Mouse (Mus musculus): ENCODE results near the gene Mthfd1l.

Mthfd1l gene

DNA sequence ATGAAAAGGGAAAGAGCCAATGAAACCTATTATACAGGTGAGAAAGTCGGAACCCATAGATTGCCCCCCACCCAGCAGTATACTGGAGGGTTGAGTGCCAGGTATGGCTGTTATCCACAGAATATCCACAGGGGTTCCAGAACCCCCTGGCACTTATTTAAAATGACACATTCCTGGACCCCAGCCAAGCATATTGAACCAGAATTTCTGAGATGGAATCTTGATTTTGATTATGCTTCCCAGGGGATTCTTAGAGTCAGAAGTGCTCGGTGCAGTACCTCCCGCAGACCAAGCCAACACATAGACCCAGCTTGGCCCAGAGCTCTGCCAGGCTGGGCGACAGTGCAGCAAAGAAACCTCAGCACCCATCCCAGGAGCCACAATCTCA, 3.7 kb downstream of the Mthfd1l start:
- no peak for DNase-seq (ENCODE audit: low read depth in 1 of 2, low spot score in 2 of 2)

DNA sequence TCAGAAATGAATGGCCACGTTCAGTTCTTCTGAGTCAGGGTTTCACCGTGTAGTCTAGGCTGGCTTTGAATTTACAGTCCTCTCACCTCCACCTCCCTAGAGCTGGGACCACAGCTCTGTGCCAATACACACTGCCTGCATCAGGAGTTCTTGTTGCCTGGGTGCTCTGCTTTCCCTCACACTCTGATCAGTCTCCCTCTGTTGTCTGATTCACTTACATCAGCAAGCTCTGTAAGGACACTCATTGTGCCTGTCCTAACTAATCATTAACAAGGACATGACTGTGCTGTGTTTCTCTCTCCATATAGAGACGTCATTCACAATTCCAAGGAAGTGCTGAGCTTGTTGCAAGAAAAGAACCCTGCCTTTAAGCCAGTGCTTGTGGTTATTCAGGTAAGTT, 5.4 kb downstream of the Mthfd1l start:
- DNase-seq (ENCODE audit: low read depth in 1 of 2, low spot score in 2 of 2): no peak

DNA sequence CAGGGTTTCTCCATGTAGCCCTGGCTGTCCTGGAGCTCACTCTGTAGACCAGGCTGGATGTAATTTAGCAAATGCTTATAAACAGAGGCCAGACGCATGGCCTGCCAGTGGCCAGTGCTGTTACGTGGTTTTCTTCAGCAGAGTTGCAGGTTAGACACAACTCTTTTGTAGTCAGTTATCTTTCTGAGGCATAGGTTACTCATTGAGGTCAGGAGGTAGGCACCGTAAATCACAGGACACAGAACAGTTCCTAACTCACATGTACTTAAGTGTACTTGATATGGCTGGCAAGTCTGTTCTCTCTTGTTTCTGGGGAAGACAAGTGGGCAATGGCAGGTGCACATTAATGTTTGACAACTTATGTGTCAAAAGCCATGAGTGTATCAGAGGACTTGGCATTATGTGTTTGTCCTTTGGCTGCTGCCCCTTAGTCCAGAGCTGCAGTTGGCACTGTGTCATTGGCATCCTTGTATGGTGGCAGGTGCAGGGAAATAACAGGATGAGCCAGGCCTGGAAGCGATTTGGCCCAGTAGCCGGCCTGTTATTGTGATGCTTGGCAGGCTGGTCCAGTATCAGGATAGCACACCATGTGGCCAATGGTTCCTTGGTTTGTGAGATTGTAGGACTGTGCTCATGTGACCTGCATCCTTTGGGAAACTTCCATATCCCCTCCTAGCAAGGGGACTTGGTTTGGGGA, 6.0 kb downstream of the Mthfd1l start:
- DNase-seq (ENCODE audit: low read depth in 1 of 2, low spot score in 2 of 2): no peak

DNA sequence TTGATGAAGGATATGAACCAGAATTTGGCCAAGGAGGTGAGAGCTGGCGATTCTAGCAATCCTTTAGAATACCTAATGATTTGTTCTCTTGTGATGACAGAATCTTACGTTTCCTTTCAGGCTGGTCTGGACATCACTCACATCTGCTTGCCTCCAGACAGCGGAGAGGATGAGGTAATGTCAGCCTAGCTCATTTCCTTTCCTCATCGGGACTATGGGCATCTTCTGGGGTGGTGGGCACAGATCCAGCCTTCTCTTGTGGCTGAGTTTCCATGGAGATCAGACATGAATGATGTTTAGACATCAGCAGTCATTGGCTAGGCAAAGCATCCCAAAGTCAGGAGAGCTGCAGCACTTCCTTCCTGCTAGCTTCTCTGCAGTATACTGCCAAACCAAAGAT, 7.3 kb downstream of the Mthfd1l start:
- no peak for DNase-seq (ENCODE audit: low read depth in 1 of 2, low spot score in 2 of 2)

DNA sequence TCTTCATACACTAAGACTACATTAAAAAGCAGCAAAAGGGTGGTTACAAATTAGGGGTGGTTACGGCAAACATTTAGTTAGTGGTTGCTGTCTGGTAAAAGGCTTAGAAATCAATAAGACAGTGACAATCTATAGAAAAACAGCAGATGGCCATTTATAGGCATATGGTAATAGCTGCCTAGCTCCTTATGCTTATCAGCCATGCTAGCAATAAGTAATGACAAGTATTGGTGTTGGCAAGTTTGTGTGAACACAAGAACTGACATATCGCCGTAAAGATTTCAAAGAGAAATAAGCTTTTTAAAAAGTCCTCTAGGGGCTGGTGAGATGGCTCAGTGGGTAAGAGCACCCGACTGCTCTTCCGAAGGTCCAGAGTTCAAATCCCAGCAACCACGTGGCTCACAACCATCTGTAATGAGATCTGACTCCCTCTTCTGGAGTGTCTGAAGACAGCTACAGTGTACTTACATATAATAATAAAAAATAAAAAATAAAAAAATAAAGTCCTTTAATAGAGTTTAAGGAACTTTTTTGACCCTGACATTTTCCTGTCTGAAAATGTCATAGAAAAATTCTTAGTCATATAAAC, 17.5 kb downstream of the Mthfd1l start:
- no peak for DNase-seq (ENCODE audit: low read depth in 1 of 2, low spot score in 2 of 2)

DNA sequence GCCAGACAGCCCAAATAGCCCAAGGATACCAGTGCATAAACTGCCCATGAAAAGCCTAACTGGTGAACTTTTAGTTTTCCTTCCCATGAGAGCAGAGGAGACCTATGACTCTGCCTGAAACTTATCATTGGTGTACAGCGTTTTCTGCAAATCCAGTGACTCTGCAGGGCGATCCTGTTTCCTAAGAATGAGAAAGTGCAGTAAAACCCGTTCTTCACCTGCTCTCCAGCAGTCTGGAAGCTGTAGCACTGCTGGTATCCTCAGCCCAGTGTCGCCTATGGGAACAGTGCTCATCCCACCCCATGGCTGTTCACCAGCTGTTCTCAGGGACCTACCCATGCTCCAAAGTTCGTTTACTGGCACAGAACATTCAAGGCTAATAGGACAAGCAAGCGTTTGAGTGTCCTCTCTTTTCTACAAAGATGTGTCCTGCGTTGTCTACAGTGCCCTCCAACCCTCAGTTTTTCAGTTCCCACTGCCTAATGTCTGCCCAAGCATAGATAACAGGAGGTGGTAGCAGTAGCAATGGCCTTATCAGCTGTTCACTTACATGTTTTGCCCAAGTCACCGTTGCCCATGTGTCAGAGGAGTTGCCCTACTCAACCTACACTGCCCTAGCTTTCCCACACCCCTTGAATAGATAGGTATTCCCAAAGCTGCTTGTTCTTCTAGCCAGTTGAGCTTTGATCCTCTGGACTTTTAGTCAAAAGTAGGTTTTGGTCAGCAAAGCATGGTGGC, 20.6 kb downstream of the Mthfd1l start:
- DNase-seq (ENCODE audit: low read depth in 1 of 2, low spot score in 2 of 2): no peak

DNA sequence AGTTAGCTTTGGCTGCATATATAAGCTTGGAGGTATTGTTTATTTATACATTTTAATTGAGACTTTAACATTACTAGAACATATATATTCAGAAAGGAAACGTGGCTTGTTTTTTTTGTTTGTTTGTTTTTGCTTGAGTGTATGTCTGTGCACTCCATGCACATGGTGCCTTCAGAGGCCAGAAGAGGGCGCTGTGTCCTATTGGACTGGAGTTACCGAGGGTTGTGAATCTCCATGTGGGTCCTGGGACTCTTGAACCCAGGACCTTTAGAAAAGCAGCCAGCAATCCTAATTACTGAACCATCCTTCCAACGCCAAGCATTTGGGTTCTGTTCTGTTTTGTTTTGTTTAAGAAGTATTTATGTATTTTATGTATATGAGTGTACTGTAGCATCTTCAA, 22.4 kb downstream of the Mthfd1l start:
- no peak for DNase-seq (ENCODE audit: low read depth in 1 of 2, low spot score in 2 of 2)

DNA sequence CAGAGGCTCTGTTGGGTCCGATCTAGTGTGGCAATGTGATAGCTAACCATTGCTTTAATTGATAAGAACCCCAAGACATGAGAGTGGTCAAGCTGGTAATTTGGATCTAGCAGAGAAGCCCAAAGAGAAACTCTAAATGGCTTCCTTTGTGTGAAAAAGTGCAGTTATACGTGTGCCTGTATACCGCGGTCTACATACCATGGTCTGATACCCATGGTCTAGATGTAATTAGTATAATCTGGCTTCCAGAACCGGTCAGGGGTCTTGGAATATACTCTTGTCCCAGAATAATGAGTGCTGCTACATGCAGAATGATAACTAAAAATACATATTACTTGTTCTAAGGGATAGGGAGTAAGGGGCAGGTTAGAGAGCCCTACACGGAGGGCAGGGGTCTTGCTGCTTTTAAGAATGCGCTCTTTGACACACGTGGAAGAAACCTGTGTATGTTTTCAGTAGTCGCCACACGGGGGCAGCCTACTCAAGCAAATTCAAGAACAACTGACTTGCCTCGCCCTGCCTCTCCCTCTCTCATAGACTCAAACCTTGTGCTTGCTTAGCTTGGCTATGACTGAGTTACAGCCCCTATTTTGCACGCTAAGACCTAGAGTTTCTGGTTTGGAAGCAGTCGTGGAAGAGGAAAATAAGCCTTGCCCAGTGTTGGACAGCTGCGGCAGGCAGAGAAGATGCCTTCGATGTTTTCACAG, 23.4 kb downstream of the Mthfd1l start:
- DNase-seq (ENCODE audit: low read depth in 1 of 2, low spot score in 2 of 2): no peak

DNA sequence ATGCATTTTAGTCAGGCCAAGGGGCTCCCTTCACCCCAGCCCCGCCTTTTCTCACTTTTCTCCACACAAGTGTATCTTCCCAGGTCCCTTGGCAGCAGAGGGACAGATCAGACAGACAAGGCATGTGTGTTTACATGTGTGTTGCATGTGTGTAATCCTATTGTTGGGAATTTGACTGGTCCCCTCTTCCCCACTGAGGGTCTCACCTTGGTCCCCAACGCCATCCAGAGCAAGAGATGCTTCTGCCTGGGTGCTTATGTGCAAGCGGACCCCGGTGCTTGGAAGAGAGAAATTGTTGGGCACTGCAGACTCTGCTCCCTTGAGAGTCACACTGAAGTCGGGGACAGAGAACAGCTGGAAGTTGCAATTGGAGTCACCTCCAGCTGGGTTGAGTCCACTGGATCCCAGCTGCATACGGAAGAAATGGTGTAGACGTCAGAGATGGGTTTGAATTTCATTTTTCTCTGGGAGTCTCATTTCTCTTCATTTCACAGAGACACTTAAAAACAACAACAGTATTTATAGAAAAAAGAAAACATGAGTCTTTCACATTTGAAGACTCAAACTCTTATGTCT, 25.0 kb downstream of the Mthfd1l start:
- no peak for DNase-seq (ENCODE audit: low read depth in 1 of 2, low spot score in 2 of 2)

DNA sequence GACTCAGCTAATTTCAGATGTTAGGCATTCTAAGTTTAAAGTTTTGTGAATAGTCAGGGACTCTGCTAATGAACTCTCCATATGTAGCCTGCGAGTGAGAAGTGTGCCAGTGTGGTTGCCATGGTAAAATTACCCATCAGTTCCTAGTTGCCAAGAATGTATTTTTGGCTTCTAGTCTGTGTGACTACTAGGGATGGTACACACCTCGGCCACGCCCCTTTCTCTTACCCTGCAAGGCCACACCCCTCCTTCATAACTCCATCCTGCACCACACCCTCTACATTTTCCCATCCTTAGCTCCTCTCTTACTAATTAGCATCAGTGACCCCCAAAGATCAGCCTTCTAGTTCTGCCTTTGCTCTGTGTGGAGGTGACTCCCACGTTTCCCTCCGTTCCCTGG, 29.8 kb downstream of the Mthfd1l start:
- DNase-seq (ENCODE audit: low read depth in 1 of 2, low spot score in 2 of 2): no peak

DNA sequence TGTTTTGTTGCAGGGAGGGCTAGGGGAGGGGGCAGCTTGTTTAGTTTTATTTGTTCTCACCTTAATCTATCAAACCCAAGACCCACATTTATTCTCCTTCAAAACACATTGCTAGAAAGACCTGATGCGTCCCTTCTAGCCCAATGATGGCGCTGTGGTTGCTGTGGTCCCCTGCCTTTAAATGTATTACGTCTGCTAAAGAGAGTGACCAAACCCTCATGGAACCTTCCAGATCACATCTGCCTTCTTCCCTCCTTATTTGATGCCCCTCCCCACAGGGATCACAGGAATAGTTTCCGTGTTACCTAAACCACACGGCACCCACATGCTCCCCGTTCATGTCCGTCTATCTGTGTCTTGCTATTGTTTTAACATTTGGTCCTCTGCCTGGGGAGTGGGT, 32.3 kb downstream of the Mthfd1l start:
- DNase-seq (ENCODE audit: low read depth in 1 of 2, low spot score in 2 of 2): no peak

DNA sequence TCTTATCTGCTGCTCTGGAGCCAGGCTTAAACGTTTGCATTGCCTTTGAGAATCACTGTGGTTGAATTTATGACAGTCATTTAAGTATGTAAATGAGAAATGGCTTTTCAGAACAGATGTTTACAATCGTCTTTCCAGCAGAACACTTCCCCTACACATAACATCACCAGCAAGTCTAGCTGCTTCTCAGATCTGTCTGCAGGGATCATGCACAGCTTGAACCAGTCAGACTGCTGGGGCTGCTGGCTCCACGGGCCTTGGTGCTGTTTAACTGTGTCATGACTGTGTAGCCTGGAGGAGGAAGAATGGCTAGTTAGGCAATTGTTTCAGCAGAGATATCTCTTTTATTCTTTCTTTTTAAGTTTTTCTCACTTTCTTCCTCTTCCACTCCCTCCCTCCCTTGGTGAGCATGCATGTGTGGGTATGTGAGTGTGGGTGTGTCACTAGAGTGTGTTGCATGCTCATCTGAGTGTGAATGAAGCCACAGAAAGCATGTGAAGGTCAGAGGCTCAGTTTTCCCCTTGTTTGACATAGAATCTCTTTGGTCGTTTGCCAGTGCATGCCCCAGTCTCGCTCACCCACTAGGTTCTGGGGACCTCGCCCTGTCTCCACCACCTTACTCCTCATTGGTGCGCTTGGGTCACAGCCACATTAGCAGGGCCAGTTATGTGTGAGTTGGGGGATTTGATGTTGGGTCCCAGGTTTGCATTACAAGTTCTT, 33.5 kb downstream of the Mthfd1l start:
- DNase-seq (ENCODE audit: low read depth in 1 of 2, low spot score in 2 of 2): no peak

DNA sequence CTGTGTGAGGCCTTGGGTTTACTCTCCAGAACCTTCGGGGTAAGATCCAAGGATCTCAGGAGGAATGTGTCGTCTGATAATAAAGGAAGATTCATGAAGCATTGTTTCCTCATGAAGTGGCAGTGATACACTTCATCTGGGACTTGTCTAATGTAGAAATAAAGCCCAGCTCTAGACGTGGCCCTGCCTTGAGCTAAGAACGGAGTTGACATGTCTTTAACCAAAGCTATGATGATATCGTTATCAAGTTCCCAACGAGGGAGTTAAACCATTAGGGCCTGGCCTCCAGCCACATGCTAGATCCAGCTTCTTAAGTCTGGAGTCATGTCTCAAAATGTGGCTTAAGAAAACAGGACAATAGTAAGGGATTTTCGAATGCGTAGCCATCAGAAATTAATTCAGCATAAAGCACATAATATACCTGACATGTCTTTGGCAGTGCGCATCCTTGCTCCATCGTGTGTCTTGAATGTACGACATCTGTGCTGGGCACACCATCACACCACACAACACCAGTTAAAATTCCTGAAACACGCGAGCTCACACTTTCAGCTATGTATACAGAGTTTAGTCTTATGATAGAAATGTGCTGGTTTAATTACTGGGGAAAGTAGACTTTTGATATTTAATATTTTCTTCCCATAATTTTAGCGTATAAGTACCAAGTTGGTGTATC, 49.8 kb downstream of the Mthfd1l start:
- no peak for DNase-seq (ENCODE audit: low read depth in 1 of 2, low spot score in 2 of 2)

DNA sequence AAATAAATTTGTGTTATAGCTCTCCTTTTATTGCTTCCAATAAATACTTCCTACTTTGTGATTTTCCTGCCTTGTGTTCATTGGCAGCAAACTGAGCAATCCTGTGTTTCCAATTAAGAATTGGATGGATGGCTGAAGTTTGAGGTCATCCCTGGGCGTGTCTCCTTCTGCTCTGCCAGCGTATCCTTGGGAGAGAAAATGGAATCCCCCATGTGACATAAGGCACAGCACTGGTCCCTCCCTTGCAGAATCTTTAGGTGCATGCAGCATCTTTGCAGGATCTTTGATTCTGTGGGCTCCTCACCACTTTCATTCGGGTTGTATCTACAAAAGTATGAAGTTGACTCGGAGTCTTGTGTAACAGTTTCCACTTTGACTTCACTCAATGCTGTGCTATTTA, 53.7 kb downstream of the Mthfd1l start:
- no peak for DNase-seq (ENCODE audit: low read depth in 1 of 2, low spot score in 2 of 2)

DNA sequence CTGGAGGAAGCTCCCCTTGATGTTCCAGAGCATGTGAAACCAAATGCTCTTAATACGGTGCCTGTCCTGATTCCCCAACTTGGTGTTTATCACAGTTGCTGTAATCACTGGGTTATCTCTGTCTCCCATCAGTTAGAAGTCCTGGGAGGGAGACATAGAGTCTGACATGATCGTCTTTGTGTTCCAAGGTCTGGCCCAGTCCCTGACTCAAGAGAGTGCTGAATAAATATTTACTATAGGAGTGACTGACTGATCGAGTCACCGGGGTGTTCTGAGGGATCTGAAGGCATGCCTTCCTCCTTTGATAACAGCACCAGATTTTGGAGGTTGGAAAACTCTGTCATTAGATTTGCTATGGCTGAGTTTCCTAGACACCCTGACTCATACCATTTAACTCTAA, 54.5 kb downstream of the Mthfd1l start:
- DNase-seq (ENCODE audit: low read depth in 1 of 2, low spot score in 2 of 2): no peak

DNA sequence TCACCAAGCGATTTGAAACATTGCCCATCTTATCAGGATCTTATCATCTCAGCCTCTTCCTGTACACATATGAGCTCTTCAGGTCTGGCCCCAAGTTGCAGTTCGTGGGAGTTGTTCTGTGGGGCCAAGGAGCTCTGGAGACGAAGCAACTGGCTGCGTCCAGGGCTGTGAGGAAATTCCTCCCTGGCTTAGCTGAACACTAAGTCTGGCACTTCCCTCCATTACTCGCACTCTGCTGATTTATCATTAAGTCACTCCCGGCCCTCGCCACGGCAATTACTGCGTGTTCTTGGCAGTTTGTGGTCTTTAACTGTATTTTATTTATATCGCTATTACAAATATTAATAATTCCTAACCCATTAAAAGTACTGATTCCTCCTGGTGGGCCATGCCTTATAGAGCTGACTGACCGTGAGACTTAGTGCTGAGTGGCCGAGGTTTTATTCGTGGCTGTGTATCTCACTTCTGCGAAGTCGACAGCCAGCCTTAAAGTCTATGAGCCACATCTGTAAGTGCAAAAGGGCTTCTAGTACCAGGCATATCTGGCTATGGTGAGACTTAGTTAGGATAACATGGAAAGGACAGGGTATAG, 56.0 kb downstream of the Mthfd1l start:
- DNase-seq (ENCODE audit: low read depth in 1 of 2, low spot score in 2 of 2): no peak

DNA sequence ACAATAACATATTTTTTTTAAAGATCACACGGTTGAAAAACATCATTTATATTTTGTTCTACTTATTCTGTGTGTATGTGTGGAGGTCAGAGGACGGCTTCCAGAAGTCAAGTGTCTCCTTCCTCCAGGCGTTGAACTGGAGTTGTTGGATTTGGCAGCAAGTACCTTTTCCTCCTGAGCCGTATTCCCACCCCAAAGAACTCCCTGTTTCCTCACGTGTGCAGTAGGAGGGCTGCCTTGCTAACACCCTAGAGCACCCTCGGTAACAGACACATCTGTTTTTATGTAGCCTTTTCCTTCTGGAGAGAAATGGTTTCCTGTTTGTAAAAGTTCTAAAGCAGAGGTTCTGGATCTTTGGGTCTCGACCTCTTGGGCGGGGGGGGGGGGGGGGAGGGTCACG, 60.8 kb downstream of the Mthfd1l start:
- DNase-seq (ENCODE audit: low read depth in 1 of 2, low spot score in 2 of 2): no peak

DNA sequence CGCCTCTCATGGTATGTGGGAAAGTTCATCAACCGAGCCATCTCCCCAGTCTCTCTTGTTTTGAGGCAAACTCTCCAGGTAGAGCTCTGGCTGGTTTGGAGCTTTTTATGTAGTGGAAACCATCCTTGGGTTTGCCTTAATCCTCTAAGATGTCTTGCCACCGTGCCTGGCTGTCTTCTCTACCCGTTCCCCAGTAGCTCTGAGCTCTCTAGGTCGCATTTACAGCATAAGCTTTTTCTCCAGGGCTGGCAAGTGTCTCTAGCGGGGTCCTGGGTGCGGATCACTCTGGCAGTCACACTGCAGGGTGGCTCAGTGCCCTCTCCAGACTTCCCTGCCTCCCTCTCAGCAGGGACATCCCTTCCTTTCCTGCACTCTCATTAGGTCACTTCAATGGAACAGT, 63.6 kb downstream of the Mthfd1l start:
- DNase-seq (ENCODE audit: low read depth in 1 of 2, low spot score in 2 of 2): no peak

DNA sequence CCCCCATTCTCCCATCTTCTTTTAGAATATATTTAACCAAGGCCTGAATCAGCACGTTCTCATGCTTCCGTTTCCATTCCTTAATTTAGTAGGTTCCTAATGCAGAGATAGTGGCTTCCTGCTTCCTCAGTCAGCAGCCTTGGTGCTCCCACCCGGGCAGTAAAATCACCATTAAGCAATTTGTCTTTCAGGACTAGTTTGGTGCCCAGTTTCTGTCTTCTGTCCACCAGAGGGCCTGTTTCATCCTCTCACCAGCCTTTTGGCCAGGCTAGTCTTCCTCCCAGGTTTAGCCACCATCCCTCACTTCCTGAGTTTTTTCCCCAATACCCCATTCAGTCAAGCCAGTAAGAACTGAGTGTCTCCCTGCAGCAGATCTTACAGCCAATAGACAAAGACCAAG, 64.1 kb downstream of the Mthfd1l start:
- DNase-seq (ENCODE audit: low read depth in 1 of 2, low spot score in 2 of 2): no peak

DNA sequence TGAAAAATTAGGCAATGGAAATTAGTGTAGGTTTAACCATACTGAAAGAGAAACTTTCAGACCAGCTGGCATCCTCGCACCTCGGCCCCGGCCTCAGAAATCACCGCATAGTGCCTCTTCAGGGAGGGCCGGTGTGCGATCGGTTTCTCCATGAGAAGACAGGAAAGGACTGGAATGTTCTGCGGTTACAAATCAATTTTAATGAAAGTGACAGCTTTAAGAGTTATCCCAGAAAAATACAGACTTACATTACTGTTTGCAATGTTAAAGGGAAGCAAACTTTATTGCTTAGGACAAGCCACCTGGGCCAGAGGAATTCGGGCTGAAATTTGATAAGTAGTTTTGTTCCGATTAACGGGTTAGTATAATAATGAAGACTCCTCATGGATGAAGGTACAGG, 65.7 kb downstream of the Mthfd1l start:
- no peak for DNase-seq (ENCODE audit: low read depth in 1 of 2, low spot score in 2 of 2)

Data from monocyte, adult 2 months (primary cell).